Mouse (Mus musculus) E14TG2a.4 (cell line): ENCODE measurements around the gene Lsm10.

ENCODE experiments used
- H3K27me3 ChIP-seq: 2 replicates; pipeline ENCODE4 v1.6.1; 2014; ENCODE audit warnings: low read length, control low read depth; ENCODE audit not compliant: insufficient read depth
- H3K36me3 ChIP-seq: 2 replicates; pipeline ENCODE4 v1.6.1; 2014; ENCODE audit warnings: low read length, control low read depth; ENCODE audit not compliant: insufficient read depth
- H3K4me1 ChIP-seq: replicated peaks from 2 replicates; pipeline ENCODE4 v1.6.1; 2014; ENCODE audit warnings: low read depth, low read length, control low read depth
- H3K4me3 ChIP-seq: replicated peaks from 2 replicates; pipeline ENCODE4 v1.5.1; 2014; ENCODE audit warnings: mild to moderate bottlenecking, low read length
- H3K9me3 ChIP-seq: 2 replicates; pipeline ENCODE4 v1.6.1; 2014; ENCODE audit warnings: low read length, control low read depth
- CTCF ChIP-seq: conservative IDR thresholded peaks from 2 replicates; pipeline ENCODE4 v1.5.1; 2014; ENCODE audit warnings: low read length
- NANOG ChIP-seq: IDR thresholded peaks from 2 replicates; pipeline ENCODE4 v1.6.1; 2014; ENCODE audit warnings: borderline replicate concordance, low read length, mixed read lengths
- POU5F1 ChIP-seq: IDR thresholded peaks from 2 replicates; pipeline ENCODE4 v1.6.1; 2014; ENCODE audit warnings: low read length, borderline replicate concordance

Lsm10 gene

GRCm38 (mm10) chr4:126065241-126065640, 31.2 kb upstream of the Lsm10 start:
- Histone ChIP-seq H3K27me3 (no peaks in the 10 kb centered on the region), H3K4me1 (peaks cover 14% of the 10 kb centered on the region), H3K9me3 (no peaks in the 10 kb centered on the region), H3K4me3 (no peak overlapping the region), H3K36me3 (no peaks in the 10 kb centered on the region)
- TF ChIP-seq POU5F1 (no peak), NANOG (no peak), CTCF (no peak)

GRCm38 (mm10) chr4:126067401-126068077, 28.9 kb upstream of the Lsm10 start:
- Histone ChIP-seq H3K27me3 (no peaks in the 10 kb centered on the region), H3K9me3 (no peaks in the 10 kb centered on the region), H3K4me3 (no peak overlapping the region), H3K36me3 (no peaks in the 10 kb centered on the region), H3K4me1 (peaks cover 14% of the 10 kb centered on the region)
- no peak for TF ChIP-seq POU5F1
- TF ChIP-seq NANOG, result no peak
- no peak for TF ChIP-seq CTCF

GRCm38 (mm10) chr4:126068842-126069241, 27.6 kb upstream of the Lsm10 start:
- Histone ChIP-seq H3K9me3 (no peaks in the 10 kb centered on the region), H3K4me3 (no peak overlapping the region), H3K36me3 (no peaks in the 10 kb centered on the region), H3K4me1 (peaks cover 20% of the 10 kb centered on the region), H3K27me3 (no peaks in the 10 kb centered on the region)
- TF ChIP-seq CTCF (no peak), NANOG (no peak), POU5F1 (no peak)

GRCm38 (mm10) chr4:126077833-126078232, 18.6 kb upstream of the Lsm10 start:
- Histone ChIP-seq H3K4me3 (peak overlapping the region; percentile 35), H3K4me1 (peaks cover 45% of the 10 kb centered on the region), H3K27me3 (no peaks in the 10 kb centered on the region), H3K36me3 (no peaks in the 10 kb centered on the region), H3K9me3 (0 out of 2 replicates have a peak, but pooled peaks cover 3% of the 10 kb centered on the region)
- TF ChIP-seq POU5F1, result no peak
- TF ChIP-seq NANOG, result no peak
- no peak for TF ChIP-seq CTCF

- no peaks in the 10 kb centered on the region for H3K27me3 ChIP-seq
- no peaks in the 10 kb centered on the region for H3K36me3 ChIP-seq
- H3K9me3 ChIP-seq, result 0 out of 2 replicates have a peak, but pooled peaks cover 3% of the 10 kb centered on the region
- TF ChIP-seq CTCF, result no peak
- TF ChIP-seq POU5F1, result no peak
- no peak for TF ChIP-seq NANOG
- H3K4me3 ChIP-seq, result no peak overlapping the region
- peaks cover 48% of the 10 kb centered on the region for H3K4me1 ChIP-seq
Observed at GRCm38 (mm10) chr4:126079266-126079665, 17.2 kb upstream of the Lsm10 start.

- peaks cover 59% of the 10 kb centered on the region for H3K4me1 ChIP-seq
- H3K36me3 ChIP-seq, result no peaks in the 10 kb centered on the region
- H3K27me3 ChIP-seq, result no peaks in the 10 kb centered on the region
- no peak overlapping the region for H3K4me3 ChIP-seq
- 0 out of 2 replicates have a peak, but pooled peaks cover 3% of the 10 kb centered on the region for H3K9me3 ChIP-seq
- TF ChIP-seq CTCF (no peak), NANOG (0 out of 2 replicates have a peak, but pooled peaks have one; percentile 19)
Observed at GRCm38 (mm10) chr4:126081601-126082000, 14.8 kb upstream of the Lsm10 start.

GRCm38 (mm10) chr4:126083021-126083420, 13.4 kb upstream of the Lsm10 start:
- Histone ChIP-seq H3K36me3 (no peaks in the 10 kb centered on the region), H3K27me3 (no peaks in the 10 kb centered on the region), H3K4me3 (peak overlapping the region; percentile 29; the same call in 1 of the 2 replicates), H3K9me3 (0 out of 2 replicates have a peak, but pooled peaks cover 3% of the 10 kb centered on the region), H3K4me1 (peaks cover 46% of the 10 kb centered on the region)
- TF ChIP-seq CTCF, result no peak

- Histone ChIP-seq H3K9me3 (0 out of 2 replicates have a peak, but pooled peaks cover 3% of the 10 kb centered on the region), H3K4me1 (peaks cover 38% of the 10 kb centered on the region), H3K36me3 (no peaks in the 10 kb centered on the region), H3K27me3 (no peaks in the 10 kb centered on the region), H3K4me3 (0 out of 2 replicates have a peak overlapping the region, but pooled peaks have one; percentile 35)
- TF ChIP-seq CTCF (no peak), NANOG (no peak), POU5F1 (no peak)
Observed at GRCm38 (mm10) chr4:126084382-126084781, 12.0 kb upstream of the Lsm10 start.

GRCm38 (mm10) chr4:126085996-126086576, 10.3 kb upstream of the Lsm10 start:
- Histone ChIP-seq H3K4me3 (no peak overlapping the region), H3K36me3 (no peaks in the 10 kb centered on the region), H3K9me3 (0 out of 2 replicates have a peak, but pooled peaks cover 3% of the 10 kb centered on the region), H3K27me3 (no peaks in the 10 kb centered on the region), H3K4me1 (peaks cover 39% of the 10 kb centered on the region)
- no peak for TF ChIP-seq POU5F1
- peak; percentile 75 for TF ChIP-seq CTCF
